Mouse (Mus musculus) neural tube, embryonic 13.5 days (tissue): ENCODE measurements around the gene Grm4. TPM values are rescaled to one million over a fixed set of nuclear protein-coding genes. Genes with fewer than 3 reads are reported as not detected.

ENCODE experiments used
- ATAC-seq: fragments of 200-750 bp; cut with Nextera tagmentation; 2 replicates; pipeline ENCODE4 v1.8.0; 2017; ENCODE audit warnings: low read depth, mild to moderate bottlenecking, moderate TSS enrichment, moderate library complexity
- H3K27ac ChIP-seq: fragments of 300-500 bp; sonication (generic); replicated peaks from 2 replicates; pipeline ENCODE4 v1.5.1; 2015; ENCODE audit warnings: moderate library complexity, mild to moderate bottlenecking, inconsistent platforms
- H3K27me3 ChIP-seq: fragments of 300-500 bp; sonication (generic); 2 replicates; pipeline ENCODE4 v1.6.1; 2015; ENCODE audit warnings: mild to moderate bottlenecking, inconsistent platforms
- H3K36me3 ChIP-seq: fragments of 300-500 bp; sonication (generic); 2 replicates; pipeline ENCODE4 v1.6.1; 2015; ENCODE audit warnings: mild to moderate bottlenecking, inconsistent platforms
- H3K4me1 ChIP-seq: fragments of 300-500 bp; sonication (generic); replicated peaks from 2 replicates; pipeline ENCODE4 v1.6.1; 2015; ENCODE audit warnings: inconsistent platforms
- H3K4me2 ChIP-seq: fragments of 300-500 bp; sonication (generic); 2 replicates; pipeline ENCODE4 v1.6.1; 2015; ENCODE audit warnings: inconsistent platforms, mild to moderate bottlenecking, moderate library complexity
- H3K4me3 ChIP-seq: fragments of 300-500 bp; sonication (generic); 2 replicates; pipeline ENCODE4 v1.5.1; 2015; ENCODE audit warnings: mild to moderate bottlenecking, inconsistent platforms
- H3K9ac ChIP-seq: fragments of 300-500 bp; sonication (generic); 2 replicates; pipeline ENCODE4 v1.6.1; 2015; ENCODE audit warnings: moderate library complexity, mild to moderate bottlenecking, inconsistent platforms
- H3K9me3 ChIP-seq: fragments of 300-500 bp; sonication (generic); 2 replicates; pipeline ENCODE4 v1.6.1; 2016; ENCODE audit warnings: inconsistent platforms
- WGBS: fragments of 180-500 bp; shearing (Covaris S2); methylation state at CpG from one replicate; pipeline ENCODE4 v1.1.7; 2015; 5-methylcytosine and 5-hydroxymethylcytosine counted together
- polyA plus RNA-seq: library from polyadenylated mRNA; unstranded; fragments of >200 nt; fragmentation: Nextera tagmentation; extraction: Ambion mirVana; gene quantifications from 2 replicates; pipeline ENCODE4 v1.2.1, GENCODE M21; 2015

Gene Grm4
- polyA plus RNA-seq, 1 experiment from 2014 or later, result 3.5 TPM

DNA sequence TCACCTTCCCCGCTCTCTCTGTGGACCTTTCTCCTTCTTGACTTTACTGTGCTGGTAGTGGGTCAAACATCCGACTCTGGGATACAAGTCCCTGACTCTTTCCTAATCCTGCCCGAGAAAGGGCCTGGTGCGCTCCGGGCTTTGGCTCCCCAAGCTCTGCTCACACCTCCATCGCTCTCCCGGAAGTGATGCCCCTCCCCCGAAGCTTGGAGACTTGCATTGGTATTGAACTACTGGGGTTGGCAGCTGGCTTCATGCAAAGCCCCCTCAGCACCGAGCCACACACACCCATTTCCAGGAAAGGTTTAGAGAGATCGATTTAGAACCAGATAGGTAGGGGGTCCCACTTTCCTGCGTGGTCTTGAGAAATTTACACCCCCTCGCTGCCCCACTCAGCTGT, 24.8 kb upstream of the Grm4 start:
- no peaks in the 10 kb centered on the region for H3K9me3 ChIP-seq
- H3K36me3 ChIP-seq, result no peaks in the 10 kb centered on the region
- peaks cover 13% of the 10 kb centered on the region for H3K4me1 ChIP-seq
- no peak overlapping the region for H3K9ac ChIP-seq
- no peak for ATAC-seq
- WGBS, result 54% methylated on average over 12 of the region's 12 CpGs
- H3K27me3 ChIP-seq, result no peaks in the 10 kb centered on the region
- no peak overlapping the region for H3K27ac ChIP-seq
- no peak overlapping the region for H3K4me2 ChIP-seq
- no peak overlapping the region for H3K4me3 ChIP-seq

DNA sequence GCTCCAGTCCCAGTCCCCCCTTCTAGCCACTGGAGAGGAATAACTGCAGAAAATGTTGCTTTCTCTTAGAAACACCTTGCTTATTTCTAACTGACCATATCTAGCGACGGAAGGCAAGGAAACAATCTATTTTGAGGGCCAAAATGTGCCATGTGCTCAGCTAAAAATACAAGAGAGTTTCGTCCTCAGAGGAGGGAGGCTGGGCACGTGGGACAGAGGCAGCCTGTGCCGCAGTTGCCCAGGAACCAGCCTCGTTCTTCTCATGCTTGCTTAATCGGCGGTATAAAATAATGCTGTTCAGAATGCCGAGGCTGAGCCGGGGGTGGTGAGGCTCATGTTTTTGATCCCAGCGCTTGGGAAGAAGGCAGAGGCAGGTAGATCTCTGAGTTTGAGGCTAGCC, 23.3 kb upstream of the Grm4 start:
- Histone ChIP-seq H3K4me3 (no peak overlapping the region), H3K27me3 (no peaks in the 10 kb centered on the region), H3K9me3 (no peaks in the 10 kb centered on the region), H3K4me2 (no peak overlapping the region), H3K36me3 (no peaks in the 10 kb centered on the region), H3K9ac (no peak overlapping the region), H3K27ac (no peak overlapping the region), H3K4me1 (peaks cover 11% of the 10 kb centered on the region)
- WGBS, result 84% methylated on average over 11 of the region's 11 CpGs
- ATAC-seq, result no peak

DNA sequence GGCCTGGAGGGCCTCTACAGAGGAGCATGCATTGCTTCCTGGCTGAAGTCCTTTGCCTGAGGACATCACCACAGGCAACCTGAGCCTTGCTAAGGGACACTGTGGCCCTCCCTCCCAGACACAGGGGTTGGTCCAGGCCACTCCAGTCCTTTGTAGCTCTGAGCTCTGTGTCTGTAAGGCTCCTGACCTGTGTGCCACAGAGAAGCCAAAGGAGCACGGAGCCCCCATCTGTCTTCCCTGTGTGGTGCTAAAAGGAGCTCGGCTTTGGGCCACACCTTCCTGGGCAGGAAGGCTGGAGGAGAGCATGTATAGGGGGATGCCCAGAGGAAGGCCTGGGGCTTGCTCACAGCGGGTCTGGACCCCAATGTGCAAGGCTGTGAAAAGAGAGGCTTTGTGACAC, 20.8 kb upstream of the Grm4 start:
- ATAC-seq, result no peak

DNA sequence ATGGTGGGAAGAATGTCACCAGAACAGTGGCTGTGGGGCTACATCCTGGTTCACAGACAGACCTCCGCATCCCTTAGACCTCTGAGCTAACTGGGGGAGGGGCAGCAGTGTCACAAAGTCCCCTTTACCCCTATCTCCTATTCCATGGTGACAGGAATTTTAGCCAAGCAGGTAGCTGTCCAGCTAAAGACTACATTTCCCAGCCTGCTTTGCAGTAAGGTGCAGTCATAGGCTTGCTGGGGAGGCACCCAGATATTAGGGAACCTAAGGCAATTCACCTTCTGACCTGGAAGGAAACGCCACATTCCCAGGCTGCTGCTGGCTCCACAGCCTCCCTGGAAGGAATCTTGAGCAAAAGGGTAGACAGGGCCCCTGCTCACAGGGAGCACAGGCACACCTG, 20.1 kb upstream of the Grm4 start:
- H3K9ac ChIP-seq, result no peak overlapping the region
- ATAC-seq, result no peak
- H3K27me3 ChIP-seq, result no peaks in the 10 kb centered on the region
- no peaks in the 10 kb centered on the region for H3K4me1 ChIP-seq
- H3K27ac ChIP-seq, result no peak overlapping the region
- no peaks in the 10 kb centered on the region for H3K36me3 ChIP-seq
- no peak overlapping the region for H3K4me3 ChIP-seq
- no peak overlapping the region for H3K4me2 ChIP-seq
- 84% methylated on average over 2 of the region's 2 CpGs for WGBS
- H3K9me3 ChIP-seq, result no peaks in the 10 kb centered on the region

More for the DNA sequence above, 20.8 kb upstream of the Grm4 start:
- no peaks in the 10 kb centered on the region for H3K9me3 ChIP-seq
- H3K36me3 ChIP-seq, result no peaks in the 10 kb centered on the region
- no peaks in the 10 kb centered on the region for H3K4me1 ChIP-seq
- H3K27me3 ChIP-seq, result no peaks in the 10 kb centered on the region
- WGBS, result 85% methylated on average over 3 of the region's 3 CpGs
- H3K4me3 ChIP-seq, result no peak overlapping the region
- no peak overlapping the region for H3K9ac ChIP-seq
- no peak overlapping the region for H3K27ac ChIP-seq
- no peak overlapping the region for H3K4me2 ChIP-seq

DNA sequence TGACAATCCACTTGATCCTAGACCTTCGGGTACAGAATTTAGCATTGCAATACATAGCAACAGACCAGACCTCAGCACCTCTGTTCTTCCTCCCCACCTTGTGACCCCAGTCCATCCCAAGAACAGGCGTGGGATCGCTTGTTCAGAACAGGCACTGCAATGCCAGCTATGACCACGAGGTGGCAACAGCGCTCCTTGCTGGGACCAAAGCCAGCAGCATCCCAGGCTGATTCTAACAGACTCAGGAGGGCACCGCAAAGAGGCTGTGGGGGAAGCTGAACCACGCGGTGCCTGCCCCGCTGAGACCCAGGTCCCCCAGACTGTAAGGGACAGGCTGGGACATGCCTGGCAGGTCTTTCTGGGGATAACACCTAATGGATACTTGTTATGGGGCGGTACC, 13.5 kb upstream of the Grm4 start:
- Histone ChIP-seq H3K9me3 (no peaks in the 10 kb centered on the region), H3K4me1 (peaks cover 3% of the 10 kb centered on the region; the same call in 1 of the 2 replicates), H3K36me3 (no peaks in the 10 kb centered on the region), H3K27ac (no peak overlapping the region), H3K27me3 (no peaks in the 10 kb centered on the region), H3K9ac (no peak overlapping the region), H3K4me3 (no peak overlapping the region), H3K4me2 (no peak overlapping the region)
- WGBS, result 3% methylated on average over 10 of the region's 10 CpGs
- peak; percentile 78 for ATAC-seq

DNA sequence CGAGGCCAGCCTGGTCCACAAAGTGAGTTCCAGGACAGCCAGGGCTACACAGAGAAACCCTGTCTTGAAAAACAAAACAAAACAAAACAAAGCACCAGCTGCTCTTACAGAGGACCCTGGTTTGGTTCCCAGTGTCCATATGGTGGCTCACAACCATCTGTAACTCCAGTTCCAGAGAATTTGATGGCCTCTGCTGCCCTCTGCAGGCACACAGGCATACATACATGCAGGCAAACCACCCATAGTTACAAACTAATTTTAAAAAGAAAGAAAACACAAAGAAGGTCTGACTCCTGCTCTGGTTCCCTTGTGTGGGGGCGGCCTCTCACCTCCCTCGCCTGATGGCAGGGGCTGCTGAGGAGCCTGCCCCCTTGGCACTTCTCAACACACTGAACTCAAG, 12.2 kb upstream of the Grm4 start:
- 84% methylated on average over 3 of the region's 3 CpGs for WGBS
- Histone ChIP-seq H3K9ac (no peak overlapping the region), H3K4me1 (peaks cover 3% of the 10 kb centered on the region; the same call in 1 of the 2 replicates), H3K27me3 (no peaks in the 10 kb centered on the region), H3K36me3 (no peaks in the 10 kb centered on the region), H3K4me2 (no peak overlapping the region), H3K9me3 (no peaks in the 10 kb centered on the region), H3K27ac (no peak overlapping the region), H3K4me3 (no peak overlapping the region)
- no peak for ATAC-seq

DNA sequence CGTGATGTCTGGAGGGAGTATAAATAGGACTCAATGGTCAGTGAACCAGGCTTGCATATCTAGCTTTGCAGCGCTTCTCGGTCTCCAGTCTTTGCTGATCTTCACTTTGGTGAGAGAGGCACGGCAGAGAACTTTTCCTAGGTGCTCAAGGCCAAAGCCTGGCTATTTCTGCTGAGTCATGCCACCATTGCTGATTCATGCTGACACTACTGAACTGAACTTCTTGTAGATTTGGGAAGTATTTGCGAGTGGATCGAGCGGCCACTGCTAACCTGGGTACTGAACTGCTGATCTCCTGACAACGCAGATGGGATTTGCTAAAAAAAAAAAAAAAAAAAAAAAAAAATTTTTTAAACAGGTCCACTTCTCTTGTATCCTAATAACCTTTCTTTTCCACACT, 10.9 kb upstream of the Grm4 start:
- H3K4me1 ChIP-seq, result peaks cover 3% of the 10 kb centered on the region; the same call in 1 of the 2 replicates
- no peaks in the 10 kb centered on the region for H3K36me3 ChIP-seq
- no peak for ATAC-seq
- no peak overlapping the region for H3K4me3 ChIP-seq
- no peak overlapping the region for H3K4me2 ChIP-seq
- H3K27ac ChIP-seq, result no peak overlapping the region
- 90% methylated on average over 8 of the region's 8 CpGs for WGBS
- no peak overlapping the region for H3K9ac ChIP-seq
- no peaks in the 10 kb centered on the region for H3K27me3 ChIP-seq
- H3K9me3 ChIP-seq, result no peaks in the 10 kb centered on the region

DNA sequence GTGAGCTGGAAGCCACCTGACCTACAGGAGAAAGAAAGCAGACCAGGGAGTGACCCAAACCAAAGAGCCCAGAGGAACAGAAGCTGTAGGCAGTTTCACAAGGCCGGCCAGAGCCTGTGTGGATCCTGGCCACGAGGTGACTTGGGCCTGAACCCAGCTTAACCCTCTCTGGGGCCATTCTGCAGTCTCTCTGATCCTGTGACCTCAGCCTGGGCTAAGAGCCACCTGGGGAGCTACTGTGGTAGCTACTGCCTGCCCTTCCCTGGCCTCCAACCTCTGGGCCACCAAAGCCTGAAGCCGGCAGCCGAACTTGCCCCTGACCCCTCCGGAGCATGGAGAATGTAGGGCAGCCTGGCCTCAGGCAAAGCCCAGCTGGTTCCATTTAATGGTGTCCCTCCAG, 7.6 kb upstream of the Grm4 start:
- Histone ChIP-seq H3K9ac (no peak overlapping the region), H3K4me1 (no peaks in the 10 kb centered on the region), H3K36me3 (no peaks in the 10 kb centered on the region), H3K27ac (no peak overlapping the region), H3K27me3 (no peaks in the 10 kb centered on the region), H3K9me3 (no peaks in the 10 kb centered on the region), H3K4me2 (no peak overlapping the region), H3K4me3 (no peak overlapping the region)
- WGBS, result 75% methylated on average over 5 of the region's 5 CpGs
- ATAC-seq, result no peak

DNA sequence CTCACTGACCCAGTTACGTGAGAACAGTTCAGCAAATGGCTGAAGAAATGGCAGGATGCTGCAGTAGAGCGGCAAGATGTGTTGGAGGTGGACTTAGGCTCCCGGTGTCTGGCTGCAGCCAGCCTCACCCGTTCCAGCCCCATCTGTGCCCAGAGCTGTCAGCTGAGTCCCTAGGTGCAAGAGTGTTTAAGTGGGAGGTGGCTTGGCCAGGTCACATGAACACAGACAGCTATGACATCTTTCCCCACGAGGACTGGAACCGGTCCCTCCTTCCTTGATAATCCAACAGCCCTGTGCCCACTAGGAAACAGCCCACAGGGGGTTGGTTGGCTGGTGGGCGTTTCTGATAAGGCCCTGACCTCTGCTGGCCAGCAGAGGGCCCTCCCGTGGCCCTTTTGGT, 6.8 kb upstream of the Grm4 start:
- H3K4me3 ChIP-seq, result no peak overlapping the region
- no peak overlapping the region for H3K4me2 ChIP-seq
- no peak for ATAC-seq
- H3K27me3 ChIP-seq, result no peaks in the 10 kb centered on the region
- no peaks in the 10 kb centered on the region for H3K4me1 ChIP-seq
- H3K27ac ChIP-seq, result no peak overlapping the region
- no peak overlapping the region for H3K9ac ChIP-seq
- WGBS, result 47% methylated on average over 8 of the region's 8 CpGs
- no peaks in the 10 kb centered on the region for H3K9me3 ChIP-seq
- no peaks in the 10 kb centered on the region for H3K36me3 ChIP-seq

DNA sequence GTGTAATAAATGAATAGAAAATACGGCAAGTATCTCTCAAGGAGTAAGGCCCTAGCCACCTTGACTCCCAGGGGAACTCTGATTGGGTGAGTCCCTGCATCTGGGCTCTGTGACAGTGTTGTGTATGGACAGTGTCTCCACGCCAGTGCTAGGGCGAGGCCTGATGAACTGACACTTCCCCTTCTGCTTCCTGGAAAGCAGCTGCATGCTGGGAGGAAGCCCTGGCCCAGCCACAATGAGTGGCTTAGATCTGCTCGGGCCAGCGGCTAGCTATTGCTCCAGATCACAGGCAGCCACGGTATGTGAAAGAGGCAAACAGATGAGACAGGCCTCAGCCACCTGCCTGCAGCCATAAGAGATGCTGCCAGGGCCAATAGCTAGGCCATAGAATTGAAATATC, 6.0 kb upstream of the Grm4 start:
- no peak overlapping the region for H3K9ac ChIP-seq
- ATAC-seq, result no peak
- no peaks in the 10 kb centered on the region for H3K4me1 ChIP-seq
- no peak overlapping the region for H3K4me3 ChIP-seq
- H3K27ac ChIP-seq, result no peak overlapping the region
- no peak overlapping the region for H3K4me2 ChIP-seq
- H3K36me3 ChIP-seq, result no peaks in the 10 kb centered on the region
- 75% methylated on average over 6 of the region's 6 CpGs for WGBS
- H3K27me3 ChIP-seq, result peaks cover 4% of the 10 kb centered on the region
- H3K9me3 ChIP-seq, result no peaks in the 10 kb centered on the region

DNA sequence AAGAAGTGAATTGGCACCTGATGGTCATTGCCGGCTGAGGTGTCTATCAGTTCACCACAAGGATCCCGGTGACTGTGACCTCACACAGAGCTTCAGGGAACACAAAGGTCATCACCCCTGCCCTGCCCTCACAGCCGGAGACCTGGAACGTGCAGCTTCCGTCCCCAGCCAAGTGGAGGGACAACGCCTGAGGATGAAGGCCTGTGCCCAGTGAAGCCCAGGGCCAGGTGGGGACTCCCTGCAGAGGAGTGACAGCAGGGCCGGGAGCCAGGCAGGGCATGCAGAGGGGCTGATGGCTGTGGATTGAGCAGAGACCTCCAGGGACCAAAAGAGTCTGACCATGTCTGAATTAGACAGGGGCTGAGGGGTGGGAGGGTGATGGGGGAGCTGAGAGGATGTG, 1.9 kb upstream of the Grm4 start:
- H3K4me3 ChIP-seq, result no peak overlapping the region
- H3K4me1 ChIP-seq, result peaks cover 25% of the 10 kb centered on the region
- 53% methylated on average over 7 of the region's 7 CpGs for WGBS
- no peak overlapping the region for H3K4me2 ChIP-seq
- no peak overlapping the region for H3K27ac ChIP-seq
- peaks cover 33% of the 10 kb centered on the region for H3K27me3 ChIP-seq
- no peak overlapping the region for H3K9ac ChIP-seq
- no peaks in the 10 kb centered on the region for H3K36me3 ChIP-seq
- no peak for ATAC-seq
- H3K9me3 ChIP-seq, result no peaks in the 10 kb centered on the region

DNA sequence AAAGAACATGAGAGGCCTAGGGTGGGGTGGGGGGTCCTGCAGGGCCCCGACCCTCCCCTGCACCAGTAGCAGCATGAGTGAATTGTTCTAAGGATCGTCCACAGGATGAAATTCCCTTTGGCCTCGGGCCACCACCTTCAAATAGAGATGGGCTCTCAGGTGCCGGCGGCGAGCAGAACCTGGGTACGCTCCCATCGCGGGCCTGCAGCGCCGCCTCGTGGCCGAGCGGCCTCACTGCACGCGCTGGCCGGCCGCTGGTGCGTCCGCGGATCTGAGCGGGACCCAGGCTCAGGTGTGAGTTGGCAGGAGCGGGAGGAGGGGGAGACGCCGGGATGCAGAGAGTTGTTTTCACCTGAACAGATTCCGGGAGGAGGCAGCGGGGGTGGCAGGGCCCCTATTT, 646 bp downstream of the Grm4 start:
- H3K27me3 ChIP-seq, result peaks cover 47% of the 10 kb centered on the region
- under 1% methylated on average over 27 of the region's 27 CpGs for WGBS

DNA sequence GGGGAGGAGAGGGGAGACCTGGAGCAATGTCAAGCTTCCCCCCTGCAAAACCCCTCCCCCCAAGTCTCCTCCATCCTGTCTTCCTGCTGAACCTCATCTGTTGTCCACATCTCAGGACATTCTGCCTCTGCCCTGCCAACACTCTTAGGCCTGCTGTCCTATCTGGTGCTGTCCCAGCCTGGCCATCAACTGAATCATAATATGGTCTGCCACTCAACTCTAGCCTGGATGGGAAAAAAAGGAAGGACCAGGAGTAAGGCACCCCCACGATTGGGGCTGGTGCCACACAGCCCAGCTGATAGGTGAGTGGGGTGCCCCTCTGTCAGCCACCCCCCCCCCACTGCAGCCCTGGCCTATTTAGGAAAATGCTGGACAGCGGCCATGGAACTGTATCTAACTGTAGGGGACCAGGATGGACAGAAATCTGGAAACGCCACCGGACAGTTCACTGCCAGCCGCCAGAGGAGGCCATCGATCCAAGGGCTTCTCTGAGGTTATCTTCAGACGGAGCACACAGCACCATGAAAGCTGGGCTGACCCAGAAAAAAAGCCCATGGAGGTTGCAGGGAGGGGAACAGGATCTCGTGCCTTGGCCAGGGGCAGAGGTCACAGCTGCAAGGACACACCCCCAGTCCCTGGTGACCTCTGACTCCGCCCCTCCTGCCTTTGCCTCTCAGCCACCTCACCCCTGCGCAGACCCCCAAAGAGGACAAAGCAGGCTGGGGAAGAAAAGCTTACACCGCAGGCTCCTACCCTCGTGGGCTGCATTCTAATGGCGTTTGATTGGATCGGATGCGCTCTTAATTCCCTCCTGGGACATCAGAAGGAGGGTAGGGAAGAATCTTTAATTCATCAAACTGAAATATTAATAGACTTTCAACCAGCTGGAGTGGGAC, 2.3 kb downstream of the Grm4 start:
- no peak overlapping the region for H3K4me2 ChIP-seq
- peaks cover 28% of the 10 kb centered on the region for H3K4me1 ChIP-seq
- no peak for ATAC-seq
- WGBS, result 32% methylated on average over 15 of the region's 15 CpGs
- H3K27ac ChIP-seq, result no peak overlapping the region
- no peak overlapping the region for H3K4me3 ChIP-seq
- no peaks in the 10 kb centered on the region for H3K36me3 ChIP-seq
- H3K9ac ChIP-seq, result 0 out of 2 replicates have a peak overlapping the region, but pooled peaks have one; percentile 1
- H3K27me3 ChIP-seq, result peaks cover 61% of the 10 kb centered on the region
- H3K9me3 ChIP-seq, result no peaks in the 10 kb centered on the region

More for the DNA sequence above, 646 bp downstream of the Grm4 start:
- 0 out of 2 replicates have a peak, but pooled peaks have one; percentile 51 for ATAC-seq
- no peak overlapping the region for H3K9ac ChIP-seq
- no peaks in the 10 kb centered on the region for H3K36me3 ChIP-seq
- H3K4me2 ChIP-seq, result peak overlapping the region; percentile 45
- peaks cover 27% of the 10 kb centered on the region for H3K4me1 ChIP-seq
- H3K9me3 ChIP-seq, result no peaks in the 10 kb centered on the region
- no peak overlapping the region for H3K4me3 ChIP-seq
- no peak overlapping the region for H3K27ac ChIP-seq
